Mouse (Mus musculus) midbrain, embryonic 14.5 days (tissue): ENCODE results near the gene Acvr2b. TPM values are rescaled to one million over a fixed set of nuclear protein-coding genes. Genes with fewer than 3 reads are reported as not detected.

ENCODE experiments used
- ATAC-seq: fragments of 200-750 bp; cut with Nextera tagmentation; 2 replicates; pipeline ENCODE4 v1.8.0; 2017; ENCODE audit warnings: moderate number of reproducible peaks, moderate library complexity; ENCODE audit not compliant: low FRiP score, low TSS enrichment
- DNase-seq: peaks from one replicate; pipeline ENCODE4 v3.0.0-alpha.2; 2015
- H3K27ac ChIP-seq: fragments of 300-500 bp; sonication (generic); replicated peaks from 2 replicates; pipeline ENCODE4 v1.5.1; 2014; ENCODE audit warnings: mild to moderate bottlenecking, low read depth, low read length, moderate library complexity
- H3K27me3 ChIP-seq: fragments of 300-500 bp; sonication (generic); 2 replicates; pipeline ENCODE4 v1.6.1; 2014; ENCODE audit warnings: low read length, control low read depth, mixed read lengths; ENCODE audit not compliant: control insufficient read depth, insufficient read depth
- H3K36me3 ChIP-seq: fragments of 300-500 bp; sonication (generic); 2 replicates; pipeline ENCODE4 v1.6.1; 2014; ENCODE audit warnings: low read length, control low read depth; ENCODE audit not compliant: control insufficient read depth, insufficient read depth
- H3K4me1 ChIP-seq: fragments of 300-500 bp; sonication (generic); 2 replicates; pipeline ENCODE4 v1.6.1; 2014; ENCODE audit warnings: mild to moderate bottlenecking, antibody characterized with exemption, low read length, control low read depth; ENCODE audit not compliant: control insufficient read depth, insufficient read depth
- H3K4me2 ChIP-seq: fragments of 300-500 bp; sonication (generic); 2 replicates; pipeline ENCODE4 v1.6.1; 2014; ENCODE audit warnings: mild to moderate bottlenecking, low read length, moderate library complexity
- H3K4me3 ChIP-seq: fragments of 300-500 bp; sonication (generic); replicated peaks from 2 replicates; pipeline ENCODE4 v1.5.1; 2014; ENCODE audit warnings: low read depth, low read length
- H3K9ac ChIP-seq: fragments of 300-500 bp; sonication (generic); replicated peaks from 2 replicates; pipeline ENCODE4 v1.6.1; 2014; ENCODE audit warnings: mild to moderate bottlenecking, low read length, moderate library complexity
- H3K9me3 ChIP-seq: fragments of 300-500 bp; sonication (generic); 2 replicates; pipeline ENCODE4 v1.6.1; 2016; ENCODE audit warnings: low read length, control low read depth, mixed read lengths; ENCODE audit not compliant: control insufficient read depth
- WGBS: fragments of 180-500 bp; shearing (Covaris S2); extraction: QIAGEN DNeasy Blood & Tissue Kit; methylation state at CpG from one replicate; pipeline ENCODE4 v1.1.7; 2014; 5-methylcytosine and 5-hydroxymethylcytosine counted together
- polyA plus RNA-seq: library from polyadenylated mRNA; unstranded; fragments of >200 nt; fragmentation: Nextera tagmentation; extraction: Ambion mirVana; gene quantifications from 2 replicates; pipeline ENCODE4 v1.2.1, GENCODE M21; 2014

The Acvr2b gene
- polyA plus RNA-seq, 1 experiment from 2014 or later: 69.3 TPM

DNA sequence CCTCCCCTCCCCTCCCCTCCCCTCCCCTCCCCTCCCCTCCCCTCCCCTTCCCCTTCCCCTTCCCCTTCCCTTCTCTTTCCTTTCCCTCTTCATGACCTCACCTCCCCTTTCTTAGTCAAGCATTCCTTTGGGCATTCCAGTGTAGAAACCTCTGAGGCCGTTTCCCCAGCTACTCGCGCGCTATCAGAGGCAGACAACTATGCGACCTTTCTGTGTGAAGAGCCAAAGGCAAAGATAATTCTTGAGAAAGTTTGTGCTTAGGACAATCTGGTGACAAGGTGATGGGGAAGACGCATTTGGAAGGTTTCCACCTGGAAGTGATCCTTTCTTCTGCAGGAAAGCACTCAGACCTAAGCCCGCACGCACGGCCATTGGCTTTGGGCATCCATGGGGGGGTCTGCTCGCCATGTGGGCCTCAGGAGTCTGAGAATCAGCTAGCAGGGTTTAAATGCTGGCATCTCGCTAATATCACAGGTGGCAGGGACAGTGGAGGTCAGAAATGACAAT, 70.5 kb downstream of the Acvr2b start:
- H3K27ac ChIP-seq: no peak overlapping the region
- no peaks in the 10 kb centered on the region for H3K9me3 ChIP-seq
- no peak overlapping the region for H3K4me2 ChIP-seq
- no peaks in the 10 kb centered on the region for H3K27me3 ChIP-seq
- no peak overlapping the region for H3K9ac ChIP-seq
- 84% methylated on average over 11 of the region's 11 CpGs for WGBS
- H3K4me3 ChIP-seq: no peak overlapping the region
- ATAC-seq (no peak), DNase-seq (no peak)
- no peaks in the 10 kb centered on the region for H3K4me1 ChIP-seq
- peaks cover 14% of the 10 kb centered on the region for H3K36me3 ChIP-seq

DNA sequence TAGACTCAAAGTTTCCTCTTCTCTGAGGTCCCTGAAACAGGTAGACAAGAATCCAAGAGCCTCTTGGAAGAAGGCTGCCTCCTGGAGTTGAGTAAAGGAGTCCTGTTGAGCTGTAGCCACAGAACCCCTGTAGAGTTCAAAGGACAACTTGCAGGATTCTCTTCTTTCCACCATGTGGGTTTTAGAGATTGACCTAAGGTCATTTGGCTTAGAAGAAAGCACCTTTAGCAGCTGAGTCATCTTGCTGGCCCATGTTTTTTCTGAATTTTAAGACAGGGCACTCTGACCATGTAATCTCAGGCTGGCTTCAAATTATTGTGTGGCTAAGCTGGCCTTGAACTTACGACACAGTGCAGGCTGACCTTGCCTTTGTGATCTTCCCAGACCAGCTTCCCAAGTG, 71.1 kb downstream of the Acvr2b start:
- 82% methylated on average over 1 of the region's 1 CpGs for WGBS
- ATAC-seq (no peak), DNase-seq (no peak)

DNA sequence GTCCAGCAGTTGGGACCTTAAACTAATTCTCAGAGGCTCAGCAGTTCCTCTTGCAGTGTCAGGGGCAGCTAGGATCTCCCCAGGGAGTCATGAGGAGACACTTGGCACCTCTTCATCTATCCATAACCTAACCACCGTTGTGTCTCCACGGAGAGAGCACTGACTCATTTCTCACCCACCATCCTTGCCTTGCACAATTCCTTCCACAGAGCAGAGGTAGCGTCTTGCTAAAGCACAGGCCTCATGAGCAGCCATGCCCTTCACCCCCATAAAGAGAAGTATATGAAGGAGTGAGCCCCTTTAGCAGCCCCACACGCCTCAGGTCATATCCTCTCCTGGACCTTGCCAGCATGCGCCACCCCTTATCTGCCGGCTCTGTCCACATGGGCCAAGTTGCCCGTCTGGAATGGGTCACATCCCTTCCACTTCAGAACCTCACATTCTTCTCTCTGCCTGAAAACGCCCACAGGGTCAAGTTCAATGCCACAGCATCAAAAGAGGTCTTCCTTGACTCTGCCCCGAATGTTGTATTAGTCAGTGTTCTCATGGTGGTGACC, 71.8 kb downstream of the Acvr2b start:
- Histone ChIP-seq H3K9me3 (no peaks in the 10 kb centered on the region), H3K27ac (no peak overlapping the region), H3K4me2 (no peak overlapping the region), H3K9ac (no peak overlapping the region), H3K27me3 (no peaks in the 10 kb centered on the region), H3K4me3 (no peak overlapping the region), H3K4me1 (no peaks in the 10 kb centered on the region), H3K36me3 (0 out of 2 replicates have a peak, but pooled peaks cover 5% of the 10 kb centered on the region)
- 92% methylated on average over 9 of the region's 9 CpGs for WGBS
- DNase-seq: no peak
- no peak for ATAC-seq

More for the DNA sequence above, 71.1 kb downstream of the Acvr2b start:
- H3K27ac ChIP-seq: no peak overlapping the region
- no peaks in the 10 kb centered on the region for H3K9me3 ChIP-seq
- H3K36me3 ChIP-seq: peaks cover 9% of the 10 kb centered on the region; the same call in 1 of the 2 replicates
- H3K4me2 ChIP-seq: no peak overlapping the region
- H3K4me3 ChIP-seq: no peak overlapping the region
- H3K4me1 ChIP-seq: no peaks in the 10 kb centered on the region
- H3K27me3 ChIP-seq: no peaks in the 10 kb centered on the region
- no peak overlapping the region for H3K9ac ChIP-seq

DNA sequence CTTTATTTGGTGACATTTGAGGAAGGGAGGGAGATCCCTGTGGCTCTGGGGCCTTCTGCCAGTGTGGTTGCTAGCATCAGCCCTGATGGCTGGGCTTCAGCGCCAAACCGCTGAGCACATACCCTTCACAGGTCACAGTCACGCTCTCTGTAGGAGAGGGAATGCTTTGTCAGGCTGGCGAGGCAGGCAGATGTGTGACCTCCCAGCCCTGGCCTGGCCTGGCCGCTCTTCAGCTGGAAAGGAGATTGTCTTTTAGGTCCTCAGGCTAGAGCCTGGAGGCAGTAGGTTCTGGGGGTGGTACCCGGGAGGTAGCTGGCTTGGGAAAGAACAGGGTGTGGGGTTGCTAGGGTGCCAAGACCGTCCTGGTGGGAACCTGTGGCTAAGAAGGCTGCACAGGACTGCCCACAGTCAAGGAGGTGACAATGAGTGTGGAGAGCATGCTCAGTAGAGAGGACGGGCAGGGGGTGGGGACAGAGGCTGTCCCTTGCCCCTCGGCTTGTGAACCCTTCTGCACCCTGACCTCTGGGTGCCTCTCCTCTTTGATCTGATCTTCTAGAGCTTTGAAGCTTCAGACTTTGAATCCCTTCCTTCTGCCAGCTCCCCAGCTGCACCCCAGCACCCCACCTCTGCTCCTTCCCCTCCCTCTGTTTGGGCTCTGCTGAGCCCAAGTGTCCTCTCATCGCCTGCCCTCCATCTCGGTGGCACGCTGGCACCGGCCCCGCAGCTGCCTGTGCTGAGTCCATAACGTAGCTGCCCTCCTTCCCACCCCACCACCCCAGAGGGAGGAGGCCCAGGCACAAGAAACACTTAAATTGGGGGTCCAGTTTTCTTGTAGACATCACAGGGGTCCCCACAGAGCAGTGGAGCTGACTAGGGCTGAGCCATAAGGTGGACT, 73.0 kb downstream of the Acvr2b start:
- H3K4me3 ChIP-seq: no peak overlapping the region
- H3K4me2 ChIP-seq: no peak overlapping the region
- H3K27ac ChIP-seq: no peak overlapping the region
- H3K9me3 ChIP-seq: no peaks in the 10 kb centered on the region
- DNase-seq: no peak
- H3K36me3 ChIP-seq: 0 out of 2 replicates have a peak, but pooled peaks cover 4% of the 10 kb centered on the region
- H3K9ac ChIP-seq: no peak overlapping the region
- H3K4me1 ChIP-seq: no peaks in the 10 kb centered on the region
- no peaks in the 10 kb centered on the region for H3K27me3 ChIP-seq
- ATAC-seq: no peak
- WGBS: 65% methylated on average over 15 of the region's 15 CpGs

DNA sequence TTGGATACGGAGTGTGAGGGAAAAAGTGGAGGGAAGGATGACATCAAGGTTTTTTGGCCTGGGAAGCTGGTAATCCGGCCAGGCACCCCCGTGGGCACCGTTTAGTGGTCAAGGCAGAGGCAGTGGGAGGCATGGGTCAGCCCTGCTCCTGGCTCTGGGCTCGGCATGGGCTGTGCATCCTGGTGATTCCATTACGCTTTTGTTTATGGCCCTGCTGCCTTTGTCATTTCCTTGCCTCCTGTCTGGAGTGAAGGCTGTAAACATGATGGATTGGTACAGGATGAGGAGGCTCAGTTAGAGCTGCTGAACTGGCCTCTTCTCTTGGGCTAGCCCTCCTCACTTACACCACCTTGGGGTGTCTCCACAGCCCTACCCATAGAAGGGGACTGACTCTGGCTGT, 75.8 kb downstream of the Acvr2b start:
- no peak overlapping the region for H3K4me3 ChIP-seq
- H3K9me3 ChIP-seq: no peaks in the 10 kb centered on the region
- no peak overlapping the region for H3K27ac ChIP-seq
- no peak for ATAC-seq
- WGBS: 61% methylated on average over 6 of the region's 6 CpGs
- H3K27me3 ChIP-seq: no peaks in the 10 kb centered on the region
- DNase-seq: no peak
- H3K4me2 ChIP-seq: no peak overlapping the region
- H3K9ac ChIP-seq: no peak overlapping the region
- no peaks in the 10 kb centered on the region for H3K4me1 ChIP-seq
- H3K36me3 ChIP-seq: no peaks in the 10 kb centered on the region

DNA sequence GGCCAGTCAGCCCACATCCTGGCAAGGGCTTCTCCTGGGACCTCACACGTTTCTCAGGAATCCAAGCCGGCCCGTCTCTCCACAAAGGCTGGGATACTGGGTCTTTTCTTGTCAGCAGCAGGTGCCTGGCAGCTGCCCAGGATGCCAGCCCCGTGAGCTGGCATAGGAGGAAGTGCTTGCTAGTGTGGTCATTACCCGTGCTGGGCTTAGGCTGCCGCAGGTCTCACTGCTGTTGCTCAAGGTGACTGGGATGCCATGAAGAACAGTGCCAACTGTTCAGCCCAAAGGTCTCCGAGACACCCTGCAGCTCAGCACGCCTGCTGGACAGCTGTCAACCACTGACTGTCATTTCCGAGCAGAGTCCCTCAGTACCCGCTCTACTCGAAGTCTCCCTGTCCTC, 76.4 kb downstream of the Acvr2b start:
- ATAC-seq (no peak), DNase-seq (no peak)
- no peak overlapping the region for H3K27ac ChIP-seq
- no peak overlapping the region for H3K4me3 ChIP-seq
- 79% methylated on average over 11 of the region's 11 CpGs for WGBS
- no peaks in the 10 kb centered on the region for H3K36me3 ChIP-seq
- H3K9me3 ChIP-seq: no peaks in the 10 kb centered on the region
- no peaks in the 10 kb centered on the region for H3K27me3 ChIP-seq
- H3K4me1 ChIP-seq: no peaks in the 10 kb centered on the region
- H3K9ac ChIP-seq: no peak overlapping the region
- H3K4me2 ChIP-seq: no peak overlapping the region

DNA sequence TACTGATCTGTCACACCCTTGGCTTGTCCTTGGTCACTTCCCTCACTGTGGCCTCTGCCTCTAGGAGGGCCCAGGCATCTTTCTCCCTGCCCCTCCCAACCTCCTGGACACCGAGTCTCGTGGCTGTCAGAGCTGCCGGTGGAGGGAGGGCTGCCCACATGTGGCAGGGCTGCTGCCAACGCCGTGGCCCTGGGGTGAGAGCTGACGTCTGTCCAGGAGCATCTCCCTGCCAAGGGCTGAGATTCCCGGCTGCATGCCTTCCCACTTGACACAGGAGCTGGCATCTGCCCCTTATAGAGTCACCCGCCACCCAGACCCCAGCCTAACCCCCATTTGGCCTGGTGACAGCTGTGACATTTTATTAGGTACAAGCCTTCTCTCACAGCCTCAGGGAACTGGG, 77.4 kb downstream of the Acvr2b start:
- no peaks in the 10 kb centered on the region for H3K4me1 ChIP-seq
- DNase-seq (no peak), ATAC-seq (no peak)
- 58% methylated on average over 8 of the region's 8 CpGs for WGBS
- no peak overlapping the region for H3K9ac ChIP-seq
- no peak overlapping the region for H3K4me2 ChIP-seq
- no peak overlapping the region for H3K4me3 ChIP-seq
- H3K27me3 ChIP-seq: no peaks in the 10 kb centered on the region
- H3K9me3 ChIP-seq: no peaks in the 10 kb centered on the region
- no peak overlapping the region for H3K27ac ChIP-seq
- no peaks in the 10 kb centered on the region for H3K36me3 ChIP-seq

DNA sequence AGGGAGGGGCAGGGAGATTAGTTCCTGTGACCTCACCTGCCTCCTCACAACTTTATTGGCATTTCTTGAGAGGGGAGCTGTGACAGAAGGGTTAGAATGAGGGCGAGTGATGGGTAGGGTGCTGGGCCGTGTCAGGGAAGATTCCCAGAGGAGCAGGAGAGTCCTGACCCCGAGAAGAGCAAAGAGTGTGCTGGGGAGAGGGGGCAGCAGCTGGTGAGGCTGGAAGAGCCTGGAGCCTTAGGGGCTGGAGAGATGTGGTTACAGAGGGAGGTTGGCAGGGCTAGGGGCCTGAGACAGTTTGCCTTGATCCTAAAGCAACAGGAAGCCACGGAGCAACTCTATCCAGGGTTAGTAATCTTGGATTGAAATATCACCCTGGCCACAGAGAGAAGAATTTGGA, 79.7 kb downstream of the Acvr2b start:
- Histone ChIP-seq H3K36me3 (no peaks in the 10 kb centered on the region), H3K27ac (no peak overlapping the region)

More for the DNA sequence above, 79.7 kb downstream of the Acvr2b start:
- no peak for DNase-seq
- Histone ChIP-seq H3K9me3 (no peaks in the 10 kb centered on the region), H3K27me3 (no peaks in the 10 kb centered on the region), H3K4me3 (no peak overlapping the region), H3K4me1 (no peaks in the 10 kb centered on the region), H3K4me2 (no peak overlapping the region), H3K9ac (no peak overlapping the region)
- ATAC-seq: no peak
- 86% methylated on average over 4 of the region's 4 CpGs for WGBS
